Mouse (Mus musculus) adrenal gland, adult 10 weeks (tissue): Measurements from ENCODE around the gene Krt13. TPM values are rescaled to one million over a fixed set of nuclear protein-coding genes. Genes with fewer than 3 reads are reported as not detected.

ENCODE experiments used
- polyA plus RNA-seq: library from polyadenylated mRNA; stranded (reverse); fragments of 350-450 nt; fragmentation: Illumina TruSeq; extraction: RNeasy Lipid Tissue Mini Kit (QIAGEN cat#74804); gene quantifications from one replicate; pipeline ENCODE4 v1.2.3, GENCODE M21; 2014; ENCODE audit warnings: low read depth, low replicate concordance

Krt13 gene
- polyA plus RNA-seq = not detected

DNA sequence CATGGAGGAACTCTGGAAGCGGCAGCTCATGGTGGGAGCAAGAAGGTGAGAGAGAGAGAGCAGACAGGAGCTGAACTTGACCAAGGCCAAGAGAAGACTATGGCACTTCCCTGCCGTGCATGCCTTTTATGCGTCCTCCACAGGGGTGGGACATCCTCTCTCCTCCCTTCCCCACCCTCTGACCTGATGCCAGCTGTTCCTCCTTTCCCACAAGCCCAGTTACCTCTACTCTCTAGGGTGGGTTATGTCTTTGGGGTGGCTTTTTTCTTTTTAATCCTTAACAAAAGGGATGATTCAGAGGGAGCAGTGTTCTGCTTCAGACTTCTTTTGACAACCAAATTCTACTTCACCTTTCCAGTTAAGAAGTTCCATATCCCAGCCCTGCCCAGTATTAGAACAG, at the start of gene Krt13:
TSS of gene Krt13 (minus strand) at position 101 of the 400 bp plus-strand sequence.

DNA sequence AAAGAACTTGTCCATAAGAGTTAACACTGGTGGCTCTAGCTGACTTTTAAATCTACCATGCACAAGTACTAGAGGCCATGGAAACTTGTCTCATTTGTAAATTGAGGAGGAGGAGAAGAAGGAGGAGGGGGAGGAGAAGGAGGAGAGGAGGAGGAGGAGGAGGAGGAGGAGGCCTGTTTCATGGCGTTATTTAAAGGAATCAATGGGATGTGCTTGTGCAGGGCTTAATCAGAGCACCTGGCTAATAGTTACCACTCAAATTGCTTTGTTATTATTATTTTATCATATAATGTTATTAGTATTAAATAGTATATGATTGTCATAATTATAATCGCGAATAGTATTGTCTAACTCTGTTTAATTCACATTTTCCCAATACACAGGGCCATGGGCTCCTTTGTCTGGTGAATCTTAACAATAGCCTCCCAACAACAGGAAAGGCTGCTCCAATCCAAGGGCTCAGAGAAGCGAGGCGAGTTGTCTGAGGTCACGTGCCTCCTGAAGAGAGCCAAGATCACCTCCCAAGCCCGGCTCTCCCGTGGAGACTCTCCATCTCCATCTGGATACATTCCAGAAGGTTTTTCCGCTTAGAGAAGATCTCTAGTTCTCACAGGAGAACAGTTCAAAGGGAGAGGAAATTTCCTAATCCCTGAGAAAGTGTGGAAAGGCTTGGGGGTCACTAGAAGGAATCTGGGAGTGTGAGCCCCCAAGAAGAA, 27.4 kb upstream of the Krt13 start, which contains the start of gene Krt19:
TSS of gene Krt19 (minus strand) at position 51 of the 716 bp plus-strand sequence.

GRCm38 (mm10) chr11:100135731-100136130, 14.4 kb upstream of the Krt13 start, which contains the start of gene Krt15:
Gene Krt15, minus strand, starts transcription at chr11:100135928.

DNA sequence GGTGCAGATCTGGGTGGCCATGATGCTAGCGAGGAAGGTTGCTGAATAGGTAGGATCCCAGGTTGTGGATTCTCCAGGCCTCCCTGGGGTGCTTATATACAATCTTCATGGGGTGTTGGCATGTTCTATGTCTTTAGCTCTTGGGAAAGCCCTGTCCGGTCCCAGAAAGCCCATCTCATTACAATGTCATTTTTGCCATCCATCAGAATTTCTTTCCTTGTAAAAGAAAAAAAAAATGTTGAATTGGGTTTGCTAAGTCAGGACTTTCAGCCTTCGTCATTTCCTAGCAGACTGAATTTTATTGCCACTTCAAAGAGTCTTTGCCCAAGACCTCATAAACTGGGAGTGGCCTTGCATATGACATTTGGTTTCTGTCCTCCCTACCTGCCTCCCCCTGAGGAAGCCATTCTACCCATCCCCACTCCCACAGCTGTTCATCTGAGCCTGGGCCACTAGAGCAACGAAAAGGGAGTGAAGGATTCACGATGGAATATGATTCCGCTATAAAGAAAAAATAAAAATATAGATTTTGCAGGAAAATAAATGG, 15.7 kb downstream of the Krt13 start, which contains the start of gene Krt36:
TSS of gene Krt36 (minus strand) at position 51 of the 547 bp plus-strand sequence.

DNA sequence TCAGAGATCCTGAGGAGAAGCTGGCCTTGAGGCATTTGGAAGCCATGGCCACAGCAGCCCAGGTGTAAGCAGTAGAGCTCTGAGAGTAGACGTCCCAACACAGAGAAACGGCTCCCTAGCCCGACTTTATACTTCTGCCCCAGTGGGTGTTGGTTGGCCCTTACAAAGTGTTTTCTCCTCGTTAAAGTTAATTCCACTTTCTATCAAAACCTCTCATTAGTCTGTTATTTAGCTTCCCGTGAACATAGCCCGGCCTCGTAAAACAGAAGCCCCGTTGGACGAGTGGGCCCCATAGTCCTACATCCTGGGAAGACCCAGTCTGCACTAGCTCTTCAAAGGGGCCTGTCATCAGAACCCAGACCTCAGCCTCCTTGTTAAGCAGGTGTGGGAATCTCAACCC, 25.2 kb downstream of the Krt13 start, which contains the start of gene Krt35:
TSS of gene Krt35 (minus strand) at position 101 of the 400 bp plus-strand sequence.

DNA sequence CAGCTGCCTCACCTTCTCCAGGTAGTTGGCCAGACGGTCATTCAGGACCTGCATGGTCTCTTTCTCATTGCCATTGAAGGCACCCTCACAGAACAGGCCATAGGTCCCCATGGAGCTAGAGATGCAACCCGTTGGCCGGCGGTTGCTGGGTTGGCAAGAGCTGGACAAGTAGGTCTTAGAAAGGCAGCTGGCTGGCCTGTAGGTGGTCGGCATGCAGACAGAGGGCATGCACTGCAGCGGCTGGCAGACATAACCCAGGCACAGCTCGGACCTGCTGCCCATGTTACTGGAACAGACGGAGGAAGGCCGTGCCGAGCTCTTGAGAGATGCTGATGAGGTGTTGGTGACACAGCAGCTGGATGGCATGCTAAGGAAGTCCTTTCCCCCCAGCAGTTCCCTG, 33.5 kb downstream of the Krt13 start, which contains the start of gene Krt32:
TSS of gene Krt32 (minus strand) at position 366 of the 400 bp plus-strand sequence.

Other genes with a start within 250 kb of the Krt13 start
- gene Krtap9-1, start 248.2 kb downstream of the Krt13 start, polyA plus RNA-seq = not detected
- gene Gm11567, start 242.4 kb downstream of the Krt13 start, polyA plus RNA-seq = not detected
- not detected for gene Krtap31-1, start 213.6 kb downstream of the Krt13 start, polyA plus RNA-seq
- not detected for gene Gm11565, start 206.8 kb downstream of the Krt13 start, polyA plus RNA-seq
- gene Krtap31-2, start 185.3 kb downstream of the Krt13 start, polyA plus RNA-seq = not detected
- not detected for gene Krtap9-5, start 173.1 kb downstream of the Krt13 start, polyA plus RNA-seq
- gene Krtap29-1, start 142.5 kb downstream of the Krt13 start, polyA plus RNA-seq = not detected
- not detected for gene Krtap16-1, start 135.0 kb downstream of the Krt13 start, polyA plus RNA-seq
- gene Krtap17-1, start 127.6 kb downstream of the Krt13 start, polyA plus RNA-seq = not detected
- gene Krt33a, start 105.4 kb downstream of the Krt13 start, polyA plus RNA-seq = not detected
- not detected for gene Krt33b, start 91.7 kb downstream of the Krt13 start, polyA plus RNA-seq
- not detected for gene Krt34, start 80.0 kb downstream of the Krt13 start, polyA plus RNA-seq
- not detected for gene Krt31, start 71.0 kb downstream of the Krt13 start, polyA plus RNA-seq
- gene Krt32, start 33.3 kb downstream of the Krt13 start, polyA plus RNA-seq = not detected
- not detected for gene Krt35, start 25.3 kb downstream of the Krt13 start, polyA plus RNA-seq
- not detected for gene Krt36, start 15.9 kb downstream of the Krt13 start, polyA plus RNA-seq
- gene Krt15, start 14.4 kb upstream of the Krt13 start, polyA plus RNA-seq = not detected
- not detected for gene Krt19, start 27.1 kb upstream of the Krt13 start, polyA plus RNA-seq
- not detected for gene Krt9, start 71.7 kb upstream of the Krt13 start, polyA plus RNA-seq
- not detected for gene Krt14, start 86.0 kb upstream of the Krt13 start, polyA plus RNA-seq
- not detected for gene Krt16, start 127.3 kb upstream of the Krt13 start, polyA plus RNA-seq
- gene Krt17, start 139.5 kb upstream of the Krt13 start, polyA plus RNA-seq = not detected
- gene Krt42, start 148.3 kb upstream of the Krt13 start, polyA plus RNA-seq = not detected
- gene Eif1, start 198.3 kb upstream of the Krt13 start, polyA plus RNA-seq = 1,846 TPM
- not detected for gene Gast, start 212.8 kb upstream of the Krt13 start, polyA plus RNA-seq
- 5.1 TPM for gene Hap1, start 234.6 kb upstream of the Krt13 start, polyA plus RNA-seq